Mouse (Mus musculus) midbrain, embryonic 16.5 days (tissue): ENCODE results near the gene Zap70. TPM values are rescaled to one million over a fixed set of nuclear protein-coding genes. Genes with fewer than 3 reads are reported as not detected.

Experiments used
- ATAC-seq: fragments of 200-750 bp; cut with Nextera tagmentation; 2 replicates; pipeline ENCODE4 v1.8.0; 2017; ENCODE audit warnings: moderate TSS enrichment
- H3K27ac ChIP-seq: fragments of 300-500 bp; sonication (generic); 2 replicates; pipeline ENCODE4 v1.5.1; 2014; ENCODE audit warnings: mild to moderate bottlenecking, low read length, mixed read lengths
- H3K27me3 ChIP-seq: fragments of 300-500 bp; sonication (generic); 2 replicates; pipeline ENCODE4 v1.6.1; 2014; ENCODE audit warnings: low read depth, low read length, mixed read lengths; ENCODE audit not compliant: control insufficient read depth, insufficient read depth
- H3K36me3 ChIP-seq: fragments of 300-500 bp; sonication (generic); 2 replicates; pipeline ENCODE4 v1.6.1; 2014; ENCODE audit warnings: mild to moderate bottlenecking, low read length, moderate library complexity, mixed read lengths; ENCODE audit not compliant: control insufficient read depth, insufficient read depth
- H3K4me1 ChIP-seq: fragments of 300-500 bp; sonication (generic); 2 replicates; pipeline ENCODE4 v1.6.1; 2014; ENCODE audit warnings: mild to moderate bottlenecking, low read length, mixed read lengths; ENCODE audit not compliant: control insufficient read depth, insufficient read depth
- H3K4me2 ChIP-seq: fragments of 300-500 bp; sonication (generic); 2 replicates; pipeline ENCODE4 v1.6.1; 2014; ENCODE audit warnings: mild to moderate bottlenecking, low read length, mixed read lengths
- H3K4me3 ChIP-seq: fragments of 300-500 bp; sonication (generic); 2 replicates; pipeline ENCODE4 v1.5.1; 2014; ENCODE audit warnings: low read depth, mild to moderate bottlenecking, low read length, moderate library complexity, mixed read lengths
- H3K9ac ChIP-seq: fragments of 300-500 bp; sonication (generic); 2 replicates; pipeline ENCODE4 v1.6.1; 2014; ENCODE audit warnings: low read depth, low read length, mixed read lengths
- H3K9me3 ChIP-seq: fragments of 300-500 bp; sonication (generic); replicated peaks from 2 replicates; pipeline ENCODE4 v1.6.1; 2014; ENCODE audit warnings: mild to moderate bottlenecking, low read length, mixed read lengths; ENCODE audit not compliant: control insufficient read depth, poor library complexity, severe bottlenecking
- WGBS: fragments of 180-500 bp; shearing (Covaris S2); extraction: QIAGEN DNeasy Blood & Tissue Kit; methylation state at CpG from one replicate; pipeline ENCODE4 v1.1.7; 2014; 5-methylcytosine and 5-hydroxymethylcytosine counted together
- polyA plus RNA-seq: library from polyadenylated mRNA; unstranded; fragments of >200 nt; fragmentation: Nextera tagmentation; extraction: Ambion mirVana; gene quantifications from 2 replicates; pipeline ENCODE4 v1.2.1, GENCODE M21; 2015

Gene Zap70
- polyA plus RNA-seq, 1 experiment from 2014 or later, result 2.6 TPM

GRCm38 (mm10) chr1:36789416-36789815 lies 27.8 kb downstream of the Zap70 start:
- Histone ChIP-seq H3K36me3 (peaks cover 15% of the 10 kb centered on the region), H3K4me2 (no peak overlapping the region), H3K27ac (no peak overlapping the region), H3K4me3 (no peak overlapping the region), H3K9me3 (no peaks in the 10 kb centered on the region), H3K4me1 (0 out of 2 replicates have a peak, but pooled peaks cover 4% of the 10 kb centered on the region), H3K9ac (no peak overlapping the region), H3K27me3 (no peaks in the 10 kb centered on the region)
- no peak for ATAC-seq
- WGBS, result 85% methylated on average over 8 of the region's 8 CpGs

- Histone ChIP-seq H3K36me3 (peaks cover 49% of the 10 kb centered on the region), H3K27me3 (no peaks in the 10 kb centered on the region), H3K4me2 (no peak overlapping the region), H3K4me1 (no peaks in the 10 kb centered on the region), H3K9me3 (no peaks in the 10 kb centered on the region), H3K4me3 (no peak overlapping the region), H3K9ac (no peak overlapping the region), H3K27ac (no peak overlapping the region)
- ATAC-seq, result no peak
- 92% methylated on average over 7 of the region's 7 CpGs for WGBS
Observed at GRCm38 (mm10) chr1:36796711-36797110, 35.1 kb downstream of the Zap70 start.

- 81% methylated on average over 10 of the region's 10 CpGs for whole genome bisulfite sequencing
- Histone ChIP-seq H3K27ac (no peak overlapping the region), H3K4me1 (no peaks in the 10 kb centered on the region), H3K27me3 (no peaks in the 10 kb centered on the region), H3K9ac (no peak overlapping the region), H3K4me3 (no peak overlapping the region), H3K9me3 (no peaks in the 10 kb centered on the region), H3K36me3 (peaks cover 48% of the 10 kb centered on the region), H3K4me2 (no peak overlapping the region)
- ATAC-seq, result no peak
Observed at GRCm38 (mm10) chr1:36797481-36797880, 35.9 kb downstream of the Zap70 start.

- no peaks in the 10 kb centered on the region for H3K27me3 ChIP-seq
- no peak for ATAC-seq
Observed at GRCm38 (mm10) chr1:36800379-36801011, 38.9 kb downstream of the Zap70 start.

GRCm38 (mm10) chr1:36804259-36804658 lies 42.7 kb downstream of the Zap70 start:
- WGBS, result 75% methylated on average over 9 of the region's 9 CpGs
- peaks cover 44% of the 10 kb centered on the region for H3K36me3 ChIP-seq
- ATAC-seq, result no peak

More at GRCm38 (mm10) chr1:36800379-36801011, 38.9 kb downstream of the Zap70 start:
- no peak overlapping the region for H3K9ac ChIP-seq
- H3K4me2 ChIP-seq, result no peak overlapping the region
- 92% methylated on average over 3 of the region's 3 CpGs for WGBS
- H3K36me3 ChIP-seq, result peaks cover 40% of the 10 kb centered on the region
- no peak overlapping the region for H3K27ac ChIP-seq
- H3K4me1 ChIP-seq, result no peaks in the 10 kb centered on the region
- no peaks in the 10 kb centered on the region for H3K9me3 ChIP-seq
- no peak overlapping the region for H3K4me3 ChIP-seq

GRCm38 (mm10) chr1:36804833-36805232 lies 43.2 kb downstream of the Zap70 start:
- no peak overlapping the region for H3K9ac ChIP-seq
- H3K4me3 ChIP-seq, result no peak overlapping the region
- no peaks in the 10 kb centered on the region for H3K4me1 ChIP-seq
- H3K27ac ChIP-seq, result no peak overlapping the region
- WGBS, result 96% methylated on average over 4 of the region's 4 CpGs
- ATAC-seq, result no peak
- H3K4me2 ChIP-seq, result no peak overlapping the region
- peaks cover 44% of the 10 kb centered on the region for H3K36me3 ChIP-seq
- no peaks in the 10 kb centered on the region for H3K9me3 ChIP-seq
- no peaks in the 10 kb centered on the region for H3K27me3 ChIP-seq

More at GRCm38 (mm10) chr1:36804259-36804658, 42.7 kb downstream of the Zap70 start:
- no peak overlapping the region for H3K4me3 ChIP-seq
- no peaks in the 10 kb centered on the region for H3K9me3 ChIP-seq
- H3K4me1 ChIP-seq, result no peaks in the 10 kb centered on the region
- no peak overlapping the region for H3K27ac ChIP-seq
- H3K27me3 ChIP-seq, result no peaks in the 10 kb centered on the region
- H3K4me2 ChIP-seq, result no peak overlapping the region
- H3K9ac ChIP-seq, result no peak overlapping the region

GRCm38 (mm10) chr1:36806181-36806905 lies 44.7 kb downstream of the Zap70 start:
- peaks cover 55% of the 10 kb centered on the region for H3K36me3 ChIP-seq
- no peak overlapping the region for H3K9ac ChIP-seq
- no peaks in the 10 kb centered on the region for H3K4me1 ChIP-seq
- H3K27me3 ChIP-seq, result no peaks in the 10 kb centered on the region
- no peak overlapping the region for H3K4me3 ChIP-seq
- ATAC-seq, result no peak
- no peak overlapping the region for H3K27ac ChIP-seq
- H3K9me3 ChIP-seq, result no peaks in the 10 kb centered on the region
- H3K4me2 ChIP-seq, result no peak overlapping the region
- 97% methylated on average over 7 of the region's 7 CpGs for WGBS

- H3K9ac ChIP-seq, result no peak overlapping the region
- no peaks in the 10 kb centered on the region for H3K9me3 ChIP-seq
- H3K4me1 ChIP-seq, result no peaks in the 10 kb centered on the region
- WGBS, result 90% methylated on average over 1 of the region's 1 CpGs
- no peak overlapping the region for H3K4me2 ChIP-seq
- no peaks in the 10 kb centered on the region for H3K27me3 ChIP-seq
- H3K4me3 ChIP-seq, result no peak overlapping the region
- H3K36me3 ChIP-seq, result peaks cover 56% of the 10 kb centered on the region
- no peak for ATAC-seq
- no peak overlapping the region for H3K27ac ChIP-seq
Observed at GRCm38 (mm10) chr1:36807086-36807485, 45.5 kb downstream of the Zap70 start.
